Mouse (Mus musculus) intestine, postnatal 0 days (tissue): ENCODE data around the gene Sidt1. TPM values are rescaled to one million over a fixed set of nuclear protein-coding genes. Genes with fewer than 3 reads are reported as not detected.
"Not testable (repeated sequence)": the region's sequence is repeated elsewhere in the genome, so short reads cannot be mapped to it uniquely, and the experiment has no call there.

Source experiments
- ATAC-seq: fragments of 200-750 bp; cut with Nextera tagmentation; 2 replicates; pipeline ENCODE4 v1.8.0; 2017; ENCODE audit warnings: mild to moderate bottlenecking, moderate TSS enrichment, moderate library complexity
- H3K27ac ChIP-seq: fragments of 300-500 bp; sonication (generic); 2 replicates; pipeline ENCODE4 v1.5.1; 2014; ENCODE audit warnings: mild to moderate bottlenecking, low read depth, low read length, moderate library complexity
- H3K27me3 ChIP-seq: fragments of 300-500 bp; sonication (generic); replicated peaks from 2 replicates; pipeline ENCODE4 v1.6.1; 2014; ENCODE audit warnings: low read length, mixed read lengths; ENCODE audit not compliant: control insufficient read depth, insufficient read depth
- H3K36me3 ChIP-seq: fragments of 300-500 bp; sonication (generic); 2 replicates; pipeline ENCODE4 v1.6.1; 2014; ENCODE audit warnings: mild to moderate bottlenecking, moderate library complexity; ENCODE audit not compliant: control insufficient read depth, insufficient read depth
- H3K4me1 ChIP-seq: fragments of 300-500 bp; sonication (generic); replicated peaks from 2 replicates; pipeline ENCODE4 v1.6.1; 2014; ENCODE audit warnings: antibody characterized with exemption, low read length, mixed read lengths; ENCODE audit not compliant: control insufficient read depth, insufficient read depth
- H3K4me2 ChIP-seq: fragments of 300-500 bp; sonication (generic); replicated peaks from 2 replicates; pipeline ENCODE4 v1.6.1; 2014; ENCODE audit warnings: low read depth, mild to moderate bottlenecking, moderate library complexity
- H3K4me3 ChIP-seq: fragments of 300-500 bp; sonication (generic); 2 replicates; pipeline ENCODE4 v1.5.1; 2014; ENCODE audit warnings: low read depth, low read length
- H3K9ac ChIP-seq: fragments of 300-500 bp; sonication (generic); 2 replicates; pipeline ENCODE4 v1.6.1; 2014; ENCODE audit warnings: mild to moderate bottlenecking, low read depth, low read length
- H3K9me3 ChIP-seq: fragments of 300-500 bp; sonication (generic); 2 replicates; pipeline ENCODE4 v1.6.1; 2016; ENCODE audit warnings: mixed run types; ENCODE audit not compliant: control insufficient read depth
- CTCF ChIP-seq: sonication (generic); IDR thresholded peaks from 2 replicates; pipeline ENCODE4 v1.5.1; 2016; ENCODE audit warnings: low read depth, mild to moderate bottlenecking, control low read depth, antibody characterized with exemption, moderate library complexity
- WGBS: fragments of 180-500 bp; shearing (Covaris S2); extraction: QIAGEN DNeasy Blood & Tissue Kit; methylation state at CpG from one replicate; pipeline ENCODE4 v1.1.7; 2014; 5-methylcytosine and 5-hydroxymethylcytosine counted together
- polyA plus RNA-seq: library from polyadenylated mRNA; unstranded; fragments of >200 nt; fragmentation: Nextera tagmentation; extraction: Ambion mirVana; gene quantifications from 2 replicates; pipeline ENCODE4 v1.2.1, GENCODE M21; 2015

Sidt1 gene
- polyA plus RNA-seq, 1 experiment from 2014 or later = 1.2 TPM

GRCm38 (mm10) chr16:44293960-44294359 lies 39.0 kb downstream of the Sidt1 start:
- no peak overlapping the region for H3K4me2 ChIP-seq
- H3K4me3 ChIP-seq = no peak overlapping the region
- no peaks in the 10 kb centered on the region for H3K4me1 ChIP-seq
- H3K9ac ChIP-seq = no peak overlapping the region
- no peak for TF ChIP-seq CTCF
- no peaks in the 10 kb centered on the region for H3K36me3 ChIP-seq
- H3K27me3 ChIP-seq = no peaks in the 10 kb centered on the region
- no peak for ATAC-seq
- H3K9me3 ChIP-seq = no peaks in the 10 kb centered on the region
- no peak overlapping the region for H3K27ac ChIP-seq

GRCm38 (mm10) chr16:44292681-44293080 lies 40.3 kb downstream of the Sidt1 start:
- not testable (repeated sequence) for H3K4me1 ChIP-seq, H3K9ac ChIP-seq, H3K27ac ChIP-seq, H3K4me2 ChIP-seq, ATAC-seq, H3K36me3 ChIP-seq, H3K27me3 ChIP-seq, H3K9me3 ChIP-seq, H3K4me3 ChIP-seq
- WGBS = 89% methylated on average over 2 of the region's 2 CpGs

DNA sequence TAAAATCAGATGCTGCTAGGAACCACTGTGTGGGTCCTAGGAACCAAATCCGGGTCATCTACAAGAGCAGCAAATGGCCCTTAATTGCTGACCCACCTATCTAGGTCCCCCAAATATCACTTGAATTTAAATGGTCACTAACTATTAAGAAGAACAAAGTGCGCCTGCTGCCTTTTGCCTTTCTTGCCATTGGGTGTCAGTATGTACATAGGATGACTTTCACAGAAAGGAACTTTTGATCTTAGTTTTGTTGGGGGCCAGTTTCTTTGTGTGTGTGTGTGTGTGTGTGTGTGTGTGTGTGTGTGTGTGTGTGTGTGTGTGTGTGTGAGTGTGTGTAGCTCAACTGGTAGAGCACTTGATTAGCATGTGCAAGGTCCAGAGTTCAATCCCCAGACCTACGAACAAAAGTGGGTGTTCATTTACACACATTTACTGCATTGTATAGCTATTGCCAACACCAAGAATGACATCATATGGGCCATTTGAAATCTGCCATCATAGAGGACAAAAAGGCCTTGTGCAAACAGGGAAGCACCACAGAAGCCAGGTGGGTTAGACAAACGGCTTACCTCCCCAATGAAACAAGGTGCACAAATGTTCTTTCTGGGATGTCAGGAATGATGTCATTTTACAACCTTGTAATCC lies 43.9 kb downstream of the Sidt1 start:
- peak; percentile 49 for ATAC-seq
- TF ChIP-seq CTCF = peak; percentile 58
- Histone ChIP-seq H3K4me1 (no peaks in the 10 kb centered on the region), H3K27me3 (no peaks in the 10 kb centered on the region), H3K36me3 (no peaks in the 10 kb centered on the region), H3K27ac (no peak overlapping the region), H3K4me3 (no peak overlapping the region), H3K9me3 (no peaks in the 10 kb centered on the region), H3K4me2 (no peak overlapping the region), H3K9ac (no peak overlapping the region)
- 43% methylated on average over 4 of the region's 4 CpGs for WGBS

GRCm38 (mm10) chr16:44287356-44287950 lies 45.5 kb downstream of the Sidt1 start:
- H3K9me3 ChIP-seq = no peaks in the 10 kb centered on the region
- no peak overlapping the region for H3K27ac ChIP-seq
- H3K4me1 ChIP-seq = no peaks in the 10 kb centered on the region
- H3K9ac ChIP-seq = no peak overlapping the region
- 29% methylated on average over 7 of the region's 7 CpGs for WGBS
- no peak for TF ChIP-seq CTCF
- no peak overlapping the region for H3K4me2 ChIP-seq
- ATAC-seq = peak; percentile 47; the same call in 1 of the 2 replicates
- no peak overlapping the region for H3K4me3 ChIP-seq
- H3K27me3 ChIP-seq = no peaks in the 10 kb centered on the region
- H3K36me3 ChIP-seq = no peaks in the 10 kb centered on the region

GRCm38 (mm10) chr16:44282614-44283325 lies 50.2 kb downstream of the Sidt1 start:
- WGBS = 86% methylated on average over 5 of the region's 5 CpGs
- no peak for ATAC-seq
- no peak for TF ChIP-seq CTCF

GRCm38 (mm10) chr16:44282036-44282435 lies 51.0 kb downstream of the Sidt1 start:
- no peak overlapping the region for H3K4me3 ChIP-seq
- TF ChIP-seq CTCF = no peak

More at GRCm38 (mm10) chr16:44282614-44283325, 50.2 kb downstream of the Sidt1 start:
- H3K4me3 ChIP-seq = no peak overlapping the region
- no peaks in the 10 kb centered on the region for H3K36me3 ChIP-seq
- H3K4me1 ChIP-seq = no peaks in the 10 kb centered on the region
- no peak overlapping the region for H3K27ac ChIP-seq
- H3K4me2 ChIP-seq = no peak overlapping the region
- H3K27me3 ChIP-seq = no peaks in the 10 kb centered on the region
- no peaks in the 10 kb centered on the region for H3K9me3 ChIP-seq
- no peak overlapping the region for H3K9ac ChIP-seq

More at GRCm38 (mm10) chr16:44282036-44282435, 51.0 kb downstream of the Sidt1 start:
- Histone ChIP-seq H3K4me2 (no peak overlapping the region), H3K36me3 (no peaks in the 10 kb centered on the region), H3K9me3 (no peaks in the 10 kb centered on the region), H3K4me1 (no peaks in the 10 kb centered on the region), H3K9ac (no peak overlapping the region), H3K27ac (no peak overlapping the region), H3K27me3 (no peaks in the 10 kb centered on the region)
- ATAC-seq = no peak
- WGBS = 71% methylated on average over 3 of the region's 3 CpGs
